Mouse (Mus musculus): Measurements from ENCODE around the gene Taf5. TPM values are rescaled to one million over a fixed set of nuclear protein-coding genes. Genes with fewer than 3 reads are reported as not detected.

The Taf5 gene
- polyA plus RNA-seq, 1 experiment, result 4.6 TPM

DNA sequence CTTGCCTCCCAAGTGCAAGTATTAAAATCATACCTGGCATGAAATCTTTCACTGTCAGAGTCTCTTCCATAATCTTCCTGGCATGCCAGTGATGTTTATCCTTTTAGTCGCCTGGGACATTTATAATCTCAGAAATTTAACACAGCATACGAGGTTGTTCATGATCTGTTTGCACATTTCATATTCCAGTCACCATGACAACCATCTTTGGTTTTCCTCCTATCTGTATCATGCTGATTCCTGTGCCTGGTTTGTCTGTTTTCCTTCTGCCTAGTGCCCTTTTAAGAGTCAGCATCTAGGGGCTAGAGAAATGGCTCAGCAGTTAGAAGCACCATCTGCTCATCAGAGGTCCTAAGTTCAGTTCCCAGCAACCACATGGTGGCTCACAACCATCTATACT, 51.1 kb downstream of the Taf5 start:
- Histone ChIP-seq H3K27me3 (replicated peaks) (no peaks in the 10 kb centered on the region), H3K9me3 (no peaks in the 10 kb centered on the region), H3K4me1 (peaks cover 8% of the 10 kb centered on the region; the same call in 1 of the 2 replicates), H3K36me3 (replicated peaks; ENCODE audit: low read length) (peaks cover 90% of the 10 kb centered on the region), H3K4me3 (replicated peaks) (no peak overlapping the region)
- no peak for TF ChIP-seq FLI1 (IDR thresholded peaks at IDR 0.05; ENCODE audit: low read length)
- TF ChIP-seq GATA1 (IDR thresholded peaks at IDR 0.05; ENCODE audit: borderline replicate concordance, low read length), result no peak

DNA sequence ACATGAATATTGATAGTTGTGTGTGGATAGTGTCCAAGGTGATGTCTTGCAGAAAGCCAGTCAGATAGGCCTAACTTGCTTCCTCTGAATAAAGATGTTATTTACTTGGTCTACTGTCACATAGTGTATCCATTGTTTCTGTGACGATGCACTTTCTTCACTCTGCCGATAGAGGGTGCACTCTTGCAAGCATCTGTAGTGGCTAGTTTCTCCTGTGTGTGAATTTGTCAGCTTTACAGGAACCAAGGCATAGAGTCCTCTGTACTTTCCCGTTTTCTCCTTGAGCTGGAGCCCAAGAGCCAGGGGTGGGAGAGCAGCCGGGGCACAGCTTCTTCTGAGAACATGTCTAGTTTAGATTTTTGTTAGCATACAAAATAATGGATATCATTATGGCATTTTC, 53.5 kb downstream of the Taf5 start:
- peaks cover 91% of the 10 kb centered on the region for H3K36me3 ChIP-seq (replicated peaks; ENCODE audit: low read length)
- H3K4me3 ChIP-seq (replicated peaks), result no peak overlapping the region
- no peaks in the 10 kb centered on the region for H3K27me3 ChIP-seq (replicated peaks)
- no peak for TF ChIP-seq FLI1 (IDR thresholded peaks at IDR 0.05; ENCODE audit: low read length)
- TF ChIP-seq GATA1 (IDR thresholded peaks at IDR 0.05; ENCODE audit: borderline replicate concordance, low read length), result no peak
- peaks cover 8% of the 10 kb centered on the region; the same call in 1 of the 2 replicates for H3K4me1 ChIP-seq
- H3K9me3 ChIP-seq, result no peaks in the 10 kb centered on the region

DNA sequence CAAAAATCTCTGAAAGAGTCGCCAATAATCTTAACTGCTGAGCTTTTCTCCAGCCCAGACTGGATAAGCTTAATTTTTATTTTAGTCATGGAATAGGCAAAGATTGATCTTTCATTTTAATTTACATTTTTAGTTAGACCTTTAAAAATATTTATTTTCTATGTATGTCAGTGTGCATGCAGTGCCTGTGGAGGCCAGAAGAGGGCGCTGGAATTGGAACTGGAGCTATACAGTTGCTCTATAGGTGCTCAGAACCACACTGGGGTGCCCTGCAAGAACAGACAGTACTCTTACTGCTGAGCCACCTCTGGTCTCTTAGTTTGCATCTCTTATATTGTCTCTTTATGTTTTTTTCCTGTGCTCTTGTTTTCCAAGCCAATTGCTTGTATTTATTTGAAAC, 55.3 kb downstream of the Taf5 start:
- Histone ChIP-seq H3K4me1 (peaks cover 8% of the 10 kb centered on the region; the same call in 1 of the 2 replicates), H3K9me3 (no peaks in the 10 kb centered on the region), H3K4me3 (replicated peaks) (no peak overlapping the region), H3K36me3 (replicated peaks; ENCODE audit: low read length) (peaks cover 91% of the 10 kb centered on the region), H3K27me3 (replicated peaks) (no peaks in the 10 kb centered on the region)
- no peak for TF ChIP-seq FLI1 (IDR thresholded peaks at IDR 0.05; ENCODE audit: low read length)
- no peak for TF ChIP-seq GATA1 (IDR thresholded peaks at IDR 0.05; ENCODE audit: borderline replicate concordance, low read length)

DNA sequence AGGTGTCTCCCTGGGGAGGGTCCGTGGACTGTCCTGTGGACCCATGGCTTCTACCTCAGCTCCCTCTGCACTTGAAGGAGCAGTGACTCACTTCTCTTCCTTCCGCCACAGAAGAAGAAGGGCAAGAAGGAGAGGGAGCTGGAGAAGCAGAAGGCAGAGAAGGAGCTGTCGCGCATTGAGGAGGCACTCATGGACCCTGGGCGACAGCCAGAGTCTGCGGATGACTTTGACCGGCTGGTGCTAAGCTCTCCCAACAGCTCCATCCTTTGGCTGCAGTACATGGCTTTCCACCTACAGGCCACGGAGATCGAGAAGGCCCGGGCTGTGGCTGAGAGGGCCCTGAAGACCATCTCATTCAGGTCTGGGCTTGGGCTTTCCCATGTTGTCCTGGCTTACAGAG, 60.6 kb downstream of the Taf5 start:
- Histone ChIP-seq H3K4me3 (replicated peaks) (no peak overlapping the region), H3K27me3 (replicated peaks) (no peaks in the 10 kb centered on the region), H3K4me1 (peaks cover 22% of the 10 kb centered on the region), H3K36me3 (replicated peaks; ENCODE audit: low read length) (peaks cover 98% of the 10 kb centered on the region), H3K9me3 (no peaks in the 10 kb centered on the region)
- TF ChIP-seq FLI1 (IDR thresholded peaks at IDR 0.05; ENCODE audit: low read length) (no peak), GATA1 (IDR thresholded peaks at IDR 0.05; ENCODE audit: borderline replicate concordance, low read length) (no peak)

DNA sequence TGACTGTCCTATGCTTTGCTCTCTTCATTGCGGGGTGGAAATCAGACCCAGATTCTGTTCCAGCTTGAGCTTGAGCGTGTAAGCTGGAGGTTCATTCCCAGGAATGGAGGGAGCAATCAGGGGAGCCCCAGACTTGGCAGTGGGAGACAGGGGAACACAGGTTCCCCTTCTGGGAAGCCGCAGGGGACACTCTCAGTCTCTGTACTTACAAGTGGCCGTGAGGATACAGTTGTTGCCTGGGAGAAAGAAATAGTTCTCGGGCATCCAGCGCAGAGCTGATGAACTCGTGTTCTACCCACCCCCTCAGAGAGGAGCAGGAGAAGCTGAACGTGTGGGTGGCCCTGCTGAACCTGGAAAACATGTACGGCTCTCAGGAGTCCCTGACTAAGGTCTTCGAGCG, 61.3 kb downstream of the Taf5 start:
- Histone ChIP-seq H3K36me3 (replicated peaks; ENCODE audit: low read length) (peaks cover 98% of the 10 kb centered on the region), H3K9me3 (no peaks in the 10 kb centered on the region), H3K4me3 (replicated peaks) (no peak overlapping the region), H3K27me3 (replicated peaks) (no peaks in the 10 kb centered on the region), H3K4me1 (peaks cover 29% of the 10 kb centered on the region)
- TF ChIP-seq GATA1 (IDR thresholded peaks at IDR 0.05; ENCODE audit: borderline replicate concordance, low read length) (no peak), FLI1 (IDR thresholded peaks at IDR 0.05; ENCODE audit: low read length) (no peak)

DNA sequence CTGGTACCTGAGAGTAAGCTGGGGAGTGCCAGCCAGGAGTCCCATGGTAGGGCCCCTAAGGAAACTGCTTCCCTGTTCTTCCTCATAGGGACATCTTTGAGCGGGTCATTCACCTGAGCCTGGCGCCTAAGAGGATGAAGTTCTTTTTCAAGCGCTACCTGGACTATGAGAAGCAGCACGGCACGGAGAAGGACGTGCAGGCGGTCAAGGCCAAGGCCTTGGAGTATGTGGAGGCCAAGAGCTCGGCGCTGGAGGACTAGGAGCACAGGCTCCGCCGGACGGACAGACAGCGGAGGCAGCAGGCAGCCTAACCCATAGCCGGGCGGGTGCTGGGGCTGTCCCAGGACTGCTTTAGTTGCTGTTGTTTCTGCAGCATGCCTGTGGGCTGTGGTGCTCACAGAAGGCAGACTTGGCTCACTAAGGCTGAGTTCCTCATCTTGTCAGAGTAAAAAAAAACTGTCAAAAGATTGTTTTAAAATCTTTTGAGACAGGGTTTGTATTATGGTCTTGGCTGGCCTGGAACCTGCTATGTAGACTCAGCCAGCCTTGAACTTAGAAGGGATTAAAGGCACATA, 63.1 kb downstream of the Taf5 start:
- H3K4me3 ChIP-seq (replicated peaks), result no peak overlapping the region
- no peak for TF ChIP-seq FLI1 (IDR thresholded peaks at IDR 0.05; ENCODE audit: low read length)
- no peak for TF ChIP-seq GATA1 (IDR thresholded peaks at IDR 0.05; ENCODE audit: borderline replicate concordance, low read length)
- peaks cover 45% of the 10 kb centered on the region for H3K4me1 ChIP-seq
- no peaks in the 10 kb centered on the region for H3K9me3 ChIP-seq
- no peaks in the 10 kb centered on the region for H3K27me3 ChIP-seq (replicated peaks)
- H3K36me3 ChIP-seq (replicated peaks; ENCODE audit: low read length), result peaks cover 95% of the 10 kb centered on the region

Other genes with a start within 250 kb of the Taf5 start
- gene Ina, start 53.0 kb upstream of the Taf5 start, polyA plus RNA-seq (2012; ENCODE audit: insufficient read depth, low replicate concordance), result 0.13 TPM in 1 of 2 replicates, not detected in the other
- gene Nt5c2, start 52.6 kb upstream of the Taf5 start, polyA plus RNA-seq (2012; ENCODE audit: insufficient read depth, low replicate concordance), result 2.1 and 11.7 TPM in 2 replicates
- 2.9 and 4.6 TPM in 2 replicates for gene Pcgf6, start 16.8 kb upstream of the Taf5 start, polyA plus RNA-seq (2012; ENCODE audit: insufficient read depth, low replicate concordance)
- gene Usmg5, start 22.9 kb downstream of the Taf5 start, polyA plus RNA-seq (2012; ENCODE audit: insufficient read depth, low replicate concordance), result 34.9 TPM in 1 of 2 replicates, not detected in the other
- 2.3 and 9.4 TPM in 2 replicates for gene Pdcd11, start 23.0 kb downstream of the Taf5 start, polyA plus RNA-seq (2012; ENCODE audit: insufficient read depth, low replicate concordance)
- 3.1 and 3.2 TPM in 2 replicates for gene Calhm2, start 70.5 kb downstream of the Taf5 start, polyA plus RNA-seq (2012; ENCODE audit: insufficient read depth, low replicate concordance)
- not detected in 2 replicates for gene Calhm1, start 76.5 kb downstream of the Taf5 start, polyA plus RNA-seq (2012; ENCODE audit: insufficient read depth, low replicate concordance)
- not detected in 2 replicates for gene Calhm3, start 90.0 kb downstream of the Taf5 start, polyA plus RNA-seq (2012; ENCODE audit: insufficient read depth, low replicate concordance)
- gene Neurl1a, start 111.1 kb downstream of the Taf5 start, polyA plus RNA-seq (2012; ENCODE audit: insufficient read depth, low replicate concordance), result 0.98 TPM in 1 of 2 replicates, not detected in the other